Mouse (Mus musculus): ENCODE measurements around the gene Ppp2r2d.

DNA sequence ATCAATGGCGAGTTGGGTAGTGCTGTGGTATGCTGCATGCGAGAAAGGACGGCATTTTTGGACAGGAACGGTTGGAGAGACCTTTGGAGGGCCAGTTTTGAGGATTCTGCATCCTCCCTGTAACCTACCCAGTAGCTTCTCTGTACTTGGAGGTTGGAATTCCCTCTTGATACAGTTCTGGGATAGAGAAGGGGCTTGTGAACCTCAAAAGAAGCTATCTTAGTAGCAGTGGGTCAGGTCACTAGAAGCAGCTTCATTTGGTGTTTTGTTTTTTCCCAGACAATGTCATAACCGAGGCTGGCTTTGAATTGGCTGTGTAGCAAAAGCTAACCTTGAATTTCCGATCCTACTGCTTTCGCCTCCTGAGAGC is 64.3 kb downstream of the Ppp2r2d start:
- TF ChIP-seq CTCF (IDR thresholded peaks at IDR 0.05; ENCODE audit: insufficient read depth, low read depth, low read length) (no peak), POLR2A (IDR thresholded peaks at IDR 0.05; ENCODE audit: insufficient read depth, low read depth, low read length) (no peak)
